Mouse (Mus musculus) bone marrow macrophage, adult 2 months (primary cell): ENCODE data around the gene Pkm.

Source experiments
- CTCF ChIP-seq: IDR thresholded peaks from 2 replicates; pipeline ENCODE4 v1.5.1; 2012; ENCODE audit warnings: low read depth, mild to moderate bottlenecking, low read length, moderate library complexity
- POLR2A ChIP-seq: IDR thresholded peaks from 2 replicates; pipeline ENCODE4 v1.6.1; 2012; ENCODE audit warnings: mild to moderate bottlenecking, low read depth, low read length, borderline replicate concordance

DNA sequence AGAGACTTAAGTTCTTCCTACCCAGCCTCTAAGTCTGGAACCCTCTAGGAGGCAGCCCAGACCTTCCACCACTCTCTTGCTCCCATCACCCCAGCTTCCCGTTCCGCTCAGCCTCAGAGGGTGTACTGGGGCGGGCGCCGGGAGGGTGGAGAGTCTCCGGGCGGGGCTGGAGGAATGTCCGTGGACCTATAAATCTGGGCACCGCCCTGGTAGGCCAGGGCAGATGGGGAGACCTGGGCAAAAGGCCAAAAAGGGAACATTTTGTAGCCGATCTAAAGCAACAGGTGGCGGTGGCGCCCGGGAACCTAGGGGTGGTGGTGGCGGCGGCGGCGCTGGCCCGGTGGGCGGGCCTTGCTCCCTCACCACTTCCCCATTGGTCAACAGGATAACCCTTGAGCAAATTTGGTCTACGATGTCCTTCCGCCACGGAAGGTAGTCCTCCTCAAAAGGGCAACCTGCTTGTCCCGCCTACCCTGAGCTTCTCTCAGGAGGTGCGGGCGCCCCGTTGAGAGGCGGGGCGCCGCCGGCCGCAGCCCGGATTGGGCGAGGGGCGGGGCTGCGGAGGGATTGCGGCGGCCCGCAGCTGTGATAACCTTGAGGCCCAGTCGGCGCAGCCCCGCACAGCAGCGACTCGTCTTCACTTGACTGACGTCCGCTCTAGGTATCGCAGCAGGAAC, at the start of gene Pkm:
- TF ChIP-seq POLR2A (peak; percentile 97), CTCF (no peak)
